Mouse (Mus musculus): ENCODE measurements around the gene Aif1.

DNA sequence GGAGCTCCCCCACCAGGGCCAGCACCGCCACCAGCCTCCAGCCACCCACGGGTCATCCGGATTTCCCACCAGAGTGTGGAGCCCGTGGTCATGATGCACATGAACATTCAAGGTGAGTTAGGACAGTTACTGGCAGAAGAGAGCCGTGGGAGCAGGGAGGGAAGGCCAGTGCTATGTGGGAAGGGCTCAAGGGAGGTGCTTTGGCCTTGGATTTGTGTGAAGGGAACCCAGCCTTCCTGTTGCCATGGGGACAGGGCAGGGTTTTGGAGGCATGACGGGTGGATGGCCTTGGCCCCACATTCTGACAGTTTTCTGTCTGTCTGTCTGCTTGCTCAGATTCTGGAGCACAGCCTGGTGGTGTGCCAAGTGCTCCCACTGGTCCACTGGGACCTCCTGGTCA lies 33.9 kb downstream of the Aif1 start:
- no peak for TF ChIP-seq CTCF (IDR thresholded peaks at IDR 0.05; ENCODE audit: low read depth)
- no peak for TF ChIP-seq EP300 (IDR thresholded peaks at IDR 0.05; ENCODE audit: low read depth)
